Mouse (Mus musculus): ENCODE results near the gene Hsd17b13.

GRCm38 (mm10) chr5:104003955-104004354 lies 26.7 kb upstream of the Hsd17b13 start:
- TF ChIP-seq CTCF (IDR thresholded peaks at IDR 0.05; ENCODE audit: control insufficient read depth, insufficient read depth, insufficient replicate concordance, low read depth, low read length): no peak
- no peak for TF ChIP-seq POLR2A (IDR thresholded peaks at IDR 0.05; ENCODE audit: control insufficient read depth, low read depth, low read length)

All from testis, adult 2 months (tissue).